Mouse (Mus musculus) neural tube, embryonic 14.5 days (tissue): ENCODE results near the gene Ppie. TPM values are rescaled to one million over a fixed set of nuclear protein-coding genes. Genes with fewer than 3 reads are reported as not detected.

Experiments
- ATAC-seq: fragments of 200-750 bp; cut with Nextera tagmentation; 2 replicates; pipeline ENCODE4 v1.8.0; 2017; ENCODE audit warnings: low read depth, mild to moderate bottlenecking, moderate TSS enrichment, moderate library complexity
- H3K27ac ChIP-seq: fragments of 300-500 bp; sonication (generic); 2 replicates; pipeline ENCODE4 v1.5.1; 2014; ENCODE audit warnings: low read depth, mild to moderate bottlenecking, control low read depth, low read length, moderate library complexity, mixed read lengths
- H3K27me3 ChIP-seq: fragments of 300-500 bp; sonication (generic); 2 replicates; pipeline ENCODE4 v1.6.1; 2014; ENCODE audit warnings: low read length; ENCODE audit not compliant: control insufficient read depth, insufficient read depth
- H3K36me3 ChIP-seq: fragments of 300-500 bp; sonication (generic); 2 replicates; pipeline ENCODE4 v1.6.1; 2014; ENCODE audit warnings: low read length, mixed read lengths; ENCODE audit not compliant: control insufficient read depth, insufficient read depth
- H3K4me1 ChIP-seq: fragments of 300-500 bp; sonication (generic); 2 replicates; pipeline ENCODE4 v1.6.1; 2014; ENCODE audit warnings: low read length; ENCODE audit not compliant: control insufficient read depth, insufficient read depth
- H3K4me2 ChIP-seq: fragments of 300-500 bp; sonication (generic); 2 replicates; pipeline ENCODE4 v1.6.1; 2014; ENCODE audit warnings: mild to moderate bottlenecking, low read depth, low read length, control low read depth
- H3K4me3 ChIP-seq: fragments of 300-500 bp; sonication (generic); 2 replicates; pipeline ENCODE4 v1.5.1; 2014; ENCODE audit warnings: low read depth, low read length, control low read depth, mixed read lengths
- H3K9ac ChIP-seq: fragments of 300-500 bp; sonication (generic); replicated peaks from 2 replicates; pipeline ENCODE4 v1.6.1; 2014; ENCODE audit warnings: low read depth, mild to moderate bottlenecking, control low read depth, low read length, mixed read lengths
- H3K9me3 ChIP-seq: fragments of 300-500 bp; sonication (generic); 2 replicates; pipeline ENCODE4 v1.6.1; 2016; ENCODE audit warnings: low read length; ENCODE audit not compliant: control insufficient read depth
- WGBS: fragments of 180-500 bp; shearing (Covaris S2); extraction: QIAGEN DNeasy Blood & Tissue Kit; methylation state at CpG from one replicate; pipeline ENCODE4 v1.1.7; 2014; 5-methylcytosine and 5-hydroxymethylcytosine counted together
- polyA plus RNA-seq: library from polyadenylated mRNA; unstranded; fragments of >200 nt; fragmentation: Nextera tagmentation; extraction: Ambion mirVana; gene quantifications from 2 replicates; pipeline ENCODE4 v1.2.1, GENCODE M21; 2014

Ppie gene
- polyA plus RNA-seq, 1 experiment from 2014 or later, result 56.0 TPM

DNA sequence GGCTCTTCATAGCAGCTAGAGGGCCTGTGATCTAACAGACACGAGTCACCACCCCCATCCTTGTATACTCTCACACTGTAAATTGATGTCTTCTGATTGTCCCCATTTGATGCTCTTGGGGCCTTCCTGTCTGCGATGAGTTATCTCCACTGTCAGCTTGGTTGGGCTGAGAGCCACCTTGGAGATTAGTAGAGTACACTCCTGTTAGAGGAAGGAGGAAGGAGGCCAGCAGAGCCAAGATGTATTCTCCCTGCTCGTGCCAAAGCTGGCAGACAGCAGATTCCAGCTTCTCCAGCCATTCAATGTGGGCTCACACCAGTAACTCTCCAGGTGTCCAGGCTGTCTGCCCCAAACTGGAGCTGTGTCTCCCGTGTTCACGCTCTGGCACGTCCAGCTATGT, 20.8 kb upstream of the Ppie start:
- Histone ChIP-seq H3K9me3 (no peaks in the 10 kb centered on the region), H3K4me3 (no peak overlapping the region), H3K4me2 (no peak overlapping the region), H3K27me3 (no peaks in the 10 kb centered on the region), H3K27ac (no peak overlapping the region), H3K9ac (no peak overlapping the region), H3K4me1 (no peaks in the 10 kb centered on the region), H3K36me3 (no peaks in the 10 kb centered on the region)
- WGBS, result 82% methylated on average over 6 of the region's 6 CpGs
- ATAC-seq, result no peak

DNA sequence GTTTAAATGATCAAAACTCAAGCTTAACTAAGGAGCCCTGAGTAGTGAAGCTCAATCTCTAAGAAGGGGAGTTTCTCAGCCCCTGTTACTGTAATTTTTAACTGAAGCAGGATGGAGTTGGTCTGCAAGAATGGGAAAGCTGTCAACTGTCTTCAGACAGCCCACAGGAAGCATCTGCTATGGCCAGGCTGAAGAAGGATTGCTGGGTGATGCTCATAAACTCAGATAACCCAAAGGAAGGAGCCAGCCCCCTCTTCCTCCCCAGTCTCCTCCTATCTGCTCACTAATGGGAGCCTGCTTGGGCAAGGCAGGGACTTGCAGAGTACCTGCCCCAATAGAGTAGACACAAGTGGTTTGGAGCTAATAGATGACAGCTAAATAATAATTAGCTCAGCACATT, 16.1 kb upstream of the Ppie start:
- ATAC-seq, result no peak
- no peak overlapping the region for H3K4me3 ChIP-seq
- H3K9ac ChIP-seq, result no peak overlapping the region
- H3K27ac ChIP-seq, result no peak overlapping the region
- H3K36me3 ChIP-seq, result no peaks in the 10 kb centered on the region
- H3K27me3 ChIP-seq, result no peaks in the 10 kb centered on the region
- no peak overlapping the region for H3K4me2 ChIP-seq
- no peaks in the 10 kb centered on the region for H3K4me1 ChIP-seq
- no peaks in the 10 kb centered on the region for H3K9me3 ChIP-seq

DNA sequence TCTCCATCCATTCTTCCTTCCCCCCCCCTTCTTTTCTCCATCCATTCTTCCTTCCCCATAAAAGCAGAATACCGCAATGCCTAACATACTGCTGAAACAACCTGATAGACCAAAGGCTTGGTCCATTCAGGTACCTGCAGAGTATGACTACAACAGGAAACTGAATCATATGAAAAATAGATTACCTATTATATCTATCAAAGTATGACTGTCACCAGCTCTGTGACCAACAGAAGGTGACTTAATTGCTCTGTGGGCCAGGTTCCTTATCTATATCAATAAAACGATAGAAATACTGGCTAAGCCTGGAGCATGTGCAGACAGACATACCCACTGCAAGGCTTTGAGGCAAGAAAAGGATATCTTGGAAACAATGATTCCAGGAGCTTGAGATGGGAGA, 15.7 kb upstream of the Ppie start:
- Histone ChIP-seq H3K36me3 (no peaks in the 10 kb centered on the region), H3K4me2 (no peak overlapping the region), H3K9ac (no peak overlapping the region), H3K4me3 (no peak overlapping the region), H3K4me1 (no peaks in the 10 kb centered on the region), H3K9me3 (no peaks in the 10 kb centered on the region), H3K27ac (no peak overlapping the region), H3K27me3 (no peaks in the 10 kb centered on the region)
- ATAC-seq, result no peak
- 82% methylated on average over 2 of the region's 2 CpGs for WGBS

DNA sequence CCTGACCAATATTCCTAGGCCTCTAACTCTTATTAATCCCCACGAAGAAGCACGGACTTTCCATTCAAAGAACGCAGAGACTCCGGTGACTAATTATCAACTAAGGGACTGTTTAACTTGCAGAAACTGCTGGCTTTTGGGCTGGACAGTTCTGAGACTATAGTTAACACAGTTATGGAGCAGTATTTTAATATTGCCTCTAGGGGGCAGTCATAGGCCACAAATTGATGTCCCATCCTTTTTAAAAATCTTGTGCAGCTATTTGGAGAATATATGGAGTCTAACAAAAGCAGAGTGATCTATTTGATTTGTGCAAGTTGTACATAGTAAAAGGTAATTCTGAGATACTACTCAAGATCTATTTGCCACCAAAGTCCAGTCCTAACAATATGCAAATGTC, 15.3 kb upstream of the Ppie start:
- no peak for ATAC-seq
- H3K27me3 ChIP-seq, result no peaks in the 10 kb centered on the region
- H3K27ac ChIP-seq, result no peak overlapping the region
- H3K4me2 ChIP-seq, result no peak overlapping the region
- H3K4me1 ChIP-seq, result no peaks in the 10 kb centered on the region
- H3K9me3 ChIP-seq, result no peaks in the 10 kb centered on the region
- no peak overlapping the region for H3K9ac ChIP-seq
- no peak overlapping the region for H3K4me3 ChIP-seq
- WGBS, result 27% methylated on average over 4 of the region's 4 CpGs
- H3K36me3 ChIP-seq, result no peaks in the 10 kb centered on the region

DNA sequence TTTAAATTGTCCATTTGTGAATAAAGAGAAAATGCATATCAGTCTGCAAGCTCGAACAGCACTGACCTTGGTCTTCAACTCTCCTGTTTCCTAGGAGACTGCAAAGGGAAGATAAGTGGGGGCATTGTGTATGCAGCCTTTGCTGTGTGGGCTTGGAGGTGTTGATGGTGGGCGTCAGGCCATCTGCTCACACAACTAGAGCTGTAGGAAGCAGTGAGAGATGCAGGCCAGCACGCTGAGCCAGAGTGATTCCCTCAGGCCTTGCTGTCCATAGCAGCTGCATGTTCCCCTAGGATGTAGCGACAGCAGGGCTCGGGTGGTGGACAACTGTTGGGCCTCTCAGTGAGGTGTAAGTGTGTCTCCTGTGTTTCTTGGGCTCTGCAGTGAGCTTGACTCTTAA, 13.2 kb upstream of the Ppie start:
- 48% methylated on average over 5 of the region's 5 CpGs for WGBS
- no peak overlapping the region for H3K9ac ChIP-seq

DNA sequence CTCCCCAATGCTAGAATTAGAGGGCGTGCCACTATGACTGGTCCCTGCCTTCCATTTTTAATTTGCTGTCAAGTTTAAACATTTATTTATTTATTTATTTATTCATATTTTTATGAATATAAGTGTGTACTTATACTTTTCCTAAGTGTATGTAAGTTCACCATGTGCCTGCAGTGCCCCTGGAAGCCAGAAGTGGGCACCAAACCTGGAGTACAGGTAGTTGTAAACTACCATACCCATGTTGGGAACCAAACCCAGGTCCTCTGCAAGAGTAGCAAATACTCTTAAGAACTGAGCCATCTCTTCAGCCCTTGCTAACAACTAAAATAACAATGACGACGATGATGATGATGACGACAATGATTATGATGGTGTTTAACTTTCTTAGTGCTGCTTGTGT, 12.3 kb upstream of the Ppie start:
- H3K9me3 ChIP-seq, result no peaks in the 10 kb centered on the region
- H3K36me3 ChIP-seq, result no peaks in the 10 kb centered on the region
- no peak for ATAC-seq
- 76% methylated on average over 4 of the region's 4 CpGs for WGBS
- no peaks in the 10 kb centered on the region for H3K4me1 ChIP-seq
- H3K27ac ChIP-seq, result no peak overlapping the region
- H3K4me2 ChIP-seq, result no peak overlapping the region
- H3K27me3 ChIP-seq, result no peaks in the 10 kb centered on the region
- H3K4me3 ChIP-seq, result no peak overlapping the region
- H3K9ac ChIP-seq, result no peak overlapping the region

More for the DNA sequence above, 13.2 kb upstream of the Ppie start:
- Histone ChIP-seq H3K4me2 (no peak overlapping the region), H3K9me3 (no peaks in the 10 kb centered on the region), H3K4me1 (no peaks in the 10 kb centered on the region), H3K27ac (no peak overlapping the region), H3K4me3 (no peak overlapping the region), H3K27me3 (no peaks in the 10 kb centered on the region), H3K36me3 (no peaks in the 10 kb centered on the region)
- ATAC-seq, result no peak

DNA sequence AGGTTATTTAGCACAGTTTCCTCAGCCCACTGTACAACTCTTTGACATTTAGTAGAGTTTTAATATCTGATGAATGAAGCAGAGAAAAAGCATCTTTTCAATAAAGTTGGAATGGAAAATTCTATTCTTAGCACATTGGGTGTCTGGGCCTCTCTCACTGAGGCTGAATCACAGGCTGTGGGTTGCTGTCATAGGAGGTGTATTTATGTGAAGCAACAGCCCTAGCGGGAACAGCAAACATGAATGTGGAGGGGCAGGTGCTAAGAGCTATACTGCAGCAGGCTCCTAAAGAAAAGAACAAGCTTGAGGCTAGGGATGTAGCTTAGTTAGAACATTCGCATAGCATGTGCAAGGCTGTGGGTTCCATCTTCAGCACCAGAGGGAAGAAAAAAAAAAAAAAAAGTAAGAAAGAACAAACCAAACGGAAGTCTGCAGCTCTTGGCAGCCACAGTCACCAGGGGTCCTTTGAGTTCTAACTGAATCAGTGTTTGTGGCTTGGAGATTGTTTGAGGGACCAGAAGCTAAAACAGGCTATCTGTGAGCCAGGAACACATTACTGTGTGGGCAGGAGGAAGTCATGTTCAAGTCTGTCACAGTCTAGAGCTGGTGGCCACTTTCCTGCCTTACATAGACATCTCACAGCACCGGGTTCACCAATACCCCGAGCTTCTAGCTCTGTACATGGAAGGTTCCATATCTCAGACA, 7.8 kb upstream of the Ppie start:
- Histone ChIP-seq H3K9ac (no peak overlapping the region), H3K27me3 (no peaks in the 10 kb centered on the region), H3K36me3 (no peaks in the 10 kb centered on the region), H3K4me1 (no peaks in the 10 kb centered on the region), H3K27ac (no peak overlapping the region), H3K4me2 (no peak overlapping the region), H3K4me3 (no peak overlapping the region), H3K9me3 (no peaks in the 10 kb centered on the region)
- no peak for ATAC-seq
- 73% methylated on average over 5 of the region's 5 CpGs for WGBS

DNA sequence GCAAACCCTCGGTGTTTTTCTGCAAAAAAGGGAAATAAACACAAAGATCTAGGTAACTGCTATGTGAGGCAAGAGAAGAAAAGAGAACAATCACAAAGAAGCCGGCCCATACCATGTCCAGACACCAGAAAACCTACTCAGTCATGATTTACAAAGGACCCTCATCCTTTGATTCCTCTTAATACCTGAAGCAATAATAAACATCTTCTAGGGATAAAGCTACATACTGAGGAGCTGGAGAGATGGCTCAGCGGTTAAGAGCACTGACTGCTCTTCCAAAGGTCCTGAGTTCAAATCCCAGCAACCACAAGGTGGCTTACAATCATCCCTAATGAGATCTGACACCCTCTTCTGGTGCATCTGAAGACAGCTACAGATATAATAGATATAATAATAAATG, 2.2 kb downstream of the Ppie start:
- H3K9me3 ChIP-seq, result no peaks in the 10 kb centered on the region
- H3K9ac ChIP-seq, result no peak overlapping the region
- no peak overlapping the region for H3K4me3 ChIP-seq
- 88% methylated on average over 3 of the region's 3 CpGs for WGBS
- peaks cover 6% of the 10 kb centered on the region for H3K4me1 ChIP-seq
- H3K27ac ChIP-seq, result no peak overlapping the region
- no peak overlapping the region for H3K4me2 ChIP-seq
- no peaks in the 10 kb centered on the region for H3K27me3 ChIP-seq
- H3K36me3 ChIP-seq, result peaks cover 19% of the 10 kb centered on the region
- no peak for ATAC-seq

DNA sequence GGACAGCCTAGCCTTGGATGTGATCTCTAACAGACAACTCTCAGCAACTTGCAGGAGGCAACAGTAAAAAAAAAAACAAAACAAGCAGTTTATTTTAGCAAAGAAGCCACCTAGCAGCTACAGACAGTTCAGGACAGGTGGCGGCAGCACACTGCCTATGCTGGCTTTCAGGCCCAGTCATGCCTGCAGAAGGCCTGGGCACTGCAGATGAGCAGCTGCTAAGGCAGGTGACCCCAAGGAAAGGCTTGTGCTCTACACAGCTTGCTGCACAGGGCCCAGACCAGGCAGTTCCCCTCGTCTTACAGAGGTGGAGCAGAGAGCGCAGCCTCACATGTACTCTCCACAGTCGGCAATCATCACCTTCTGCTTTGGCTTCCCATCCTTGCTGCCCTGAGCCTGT, 12.7 kb downstream of the Ppie start:
- no peaks in the 10 kb centered on the region for H3K9me3 ChIP-seq
- no peak overlapping the region for H3K27ac ChIP-seq
- H3K4me2 ChIP-seq, result no peak overlapping the region
- no peaks in the 10 kb centered on the region for H3K4me1 ChIP-seq
- WGBS, result 90% methylated on average over 4 of the region's 4 CpGs
- H3K27me3 ChIP-seq, result no peaks in the 10 kb centered on the region
- no peak for ATAC-seq
- H3K9ac ChIP-seq, result no peak overlapping the region
- peaks cover 56% of the 10 kb centered on the region for H3K36me3 ChIP-seq
- H3K4me3 ChIP-seq, result no peak overlapping the region
